Mouse (Mus musculus) midbrain, postnatal 0 days (tissue): Measurements from ENCODE around the gene Dnajc16. TPM values are rescaled to one million over a fixed set of nuclear protein-coding genes. Genes with fewer than 3 reads are reported as not detected.

Source experiments
- ATAC-seq: fragments of 200-750 bp; cut with Nextera tagmentation; 2 replicates; pipeline ENCODE4 v1.8.0; 2017; ENCODE audit warnings: moderate number of reproducible peaks, mild to moderate bottlenecking, moderate TSS enrichment, moderate library complexity; ENCODE audit not compliant: low FRiP score
- DNase-seq: peaks from one replicate; pipeline ENCODE4 v3.0.0-alpha.2; 2015; ENCODE audit warnings: low spot score
- H3K27ac ChIP-seq: fragments of 300-500 bp; sonication (generic); 2 replicates; pipeline ENCODE4 v1.5.1; 2014; ENCODE audit warnings: low read depth, mild to moderate bottlenecking, low read length, mixed read lengths
- H3K27me3 ChIP-seq: fragments of 300-500 bp; sonication (generic); 2 replicates; pipeline ENCODE4 v1.6.1; 2014; ENCODE audit warnings: low read length, control low read depth, mixed read lengths; ENCODE audit not compliant: insufficient read depth
- H3K36me3 ChIP-seq: fragments of 300-500 bp; sonication (generic); 2 replicates; pipeline ENCODE4 v1.6.1; 2014; ENCODE audit warnings: low read length, control low read depth, mixed read lengths; ENCODE audit not compliant: insufficient read depth
- H3K4me1 ChIP-seq: fragments of 300-500 bp; sonication (generic); 2 replicates; pipeline ENCODE4 v1.6.1; 2014; ENCODE audit warnings: mild to moderate bottlenecking, control low read depth, antibody characterized with exemption, low read length, mixed read lengths; ENCODE audit not compliant: insufficient read depth
- H3K4me2 ChIP-seq: fragments of 300-500 bp; sonication (generic); 2 replicates; pipeline ENCODE4 v1.6.1; 2014; ENCODE audit warnings: low read depth, mild to moderate bottlenecking, low read length, mixed read lengths; ENCODE audit not compliant: poor library complexity, severe bottlenecking
- H3K4me3 ChIP-seq: fragments of 300-500 bp; sonication (generic); 2 replicates; pipeline ENCODE4 v1.5.1; 2014; ENCODE audit warnings: low read depth, mild to moderate bottlenecking, low read length, moderate library complexity
- H3K9ac ChIP-seq: fragments of 300-500 bp; sonication (generic); replicated peaks from 2 replicates; pipeline ENCODE4 v1.6.1; 2014; ENCODE audit warnings: mild to moderate bottlenecking, low read length, moderate library complexity, mixed read lengths; ENCODE audit not compliant: poor library complexity, severe bottlenecking
- H3K9me3 ChIP-seq: fragments of 300-500 bp; sonication (generic); 2 replicates; pipeline ENCODE4 v1.6.1; 2016; ENCODE audit warnings: low read length, control low read depth
- CTCF ChIP-seq: IDR thresholded peaks from 2 replicates; pipeline ENCODE4 v1.5.1; 2016; ENCODE audit warnings: antibody characterized with exemption, mild to moderate bottlenecking
- WGBS: fragments of 180-500 bp; shearing (Covaris S2); extraction: QIAGEN DNeasy Blood & Tissue Kit; methylation state at CpG from one replicate; pipeline ENCODE4 v1.1.7; 2014; 5-methylcytosine and 5-hydroxymethylcytosine counted together
- polyA plus RNA-seq: library from polyadenylated mRNA; unstranded; fragments of >200 nt; fragmentation: Nextera tagmentation; extraction: Ambion mirVana; gene quantifications from 2 replicates; pipeline ENCODE4 v1.2.1, GENCODE M21; 2015
- total RNA-seq: library from RNA; depleted of rRNA; stranded (reverse); fragments of >200 nt; gene quantifications from 2 replicates; pipeline ENCODE4 v1.2.3, GENCODE M21; 2014

The Dnajc16 gene
- total and polyA plus RNA-seq, 2 experiments from 2014 or later: 7.2 to 18.2 TPM

DNA sequence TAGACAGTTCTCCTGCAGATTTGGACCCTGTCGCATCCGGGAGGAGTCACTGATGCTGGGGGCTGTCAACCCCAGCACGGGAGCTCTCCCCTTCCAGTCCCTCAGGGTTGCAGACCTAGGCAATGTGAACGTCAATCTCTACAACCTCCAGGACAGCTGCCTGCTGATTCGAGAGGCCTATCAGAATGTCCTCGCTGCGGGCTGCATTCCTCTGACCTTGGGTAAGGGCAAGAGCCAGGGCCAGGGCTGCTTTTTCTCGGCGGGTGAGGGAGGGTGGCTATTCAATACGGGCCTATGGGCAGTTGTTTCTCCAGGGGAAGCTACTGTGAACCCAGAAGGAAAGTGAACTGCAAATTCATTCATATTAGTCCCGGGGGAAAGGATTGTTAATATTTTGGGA, 41.2 kb downstream of the Dnajc16 start:
- DNase-seq (no peak), ATAC-seq (no peak)
- no peak overlapping the region for H3K27ac ChIP-seq
- H3K27me3 ChIP-seq: no peaks in the 10 kb centered on the region
- no peak overlapping the region for H3K9ac ChIP-seq
- TF ChIP-seq CTCF: no peak
- no peak overlapping the region for H3K4me2 ChIP-seq
- H3K9me3 ChIP-seq: no peaks in the 10 kb centered on the region
- H3K4me3 ChIP-seq: no peak overlapping the region
- no peaks in the 10 kb centered on the region for H3K36me3 ChIP-seq
- H3K4me1 ChIP-seq: no peaks in the 10 kb centered on the region
- WGBS: 50% methylated on average over 11 of the region's 11 CpGs

DNA sequence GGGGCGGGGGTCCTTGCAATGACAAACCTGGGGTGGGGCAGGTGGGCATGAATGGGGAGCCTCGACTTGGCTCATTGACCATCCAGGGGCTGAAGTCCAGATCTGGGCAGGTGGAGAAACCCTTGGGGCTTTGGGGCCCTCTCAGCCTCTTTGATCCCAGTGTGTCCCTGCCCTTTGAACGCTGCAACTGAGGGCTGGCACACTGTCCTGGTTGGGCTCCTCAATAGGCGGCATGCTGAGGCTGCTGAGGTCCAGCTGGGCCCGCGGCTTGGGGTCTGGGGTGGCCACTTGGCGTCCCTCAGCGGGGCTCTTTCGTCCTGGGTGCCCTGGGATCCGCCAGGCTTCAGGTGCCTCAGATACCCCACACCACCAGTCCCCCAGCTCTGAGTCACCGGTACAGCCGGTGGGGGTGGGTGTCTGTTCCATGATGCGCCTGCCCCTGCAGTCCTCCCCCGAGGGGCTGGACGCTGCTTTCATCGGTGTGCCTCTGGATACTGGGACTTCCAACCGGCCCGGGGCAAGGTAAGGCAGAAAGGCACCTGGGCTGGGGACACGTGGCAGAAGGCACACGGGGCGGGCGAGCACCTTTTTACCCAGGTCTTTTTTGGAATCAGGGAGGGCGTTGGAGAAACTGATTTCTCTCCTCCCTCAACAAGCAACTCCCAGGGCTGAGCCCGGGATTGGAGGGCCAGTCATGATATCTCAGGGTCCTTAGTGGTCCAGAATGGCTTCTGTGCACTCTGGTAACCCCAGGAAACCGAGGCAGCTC, 44.0 kb downstream of the Dnajc16 start, which contains the start of gene Agmat:
Gene Agmat, plus strand, starts transcription at position 95 of the 769 bp plus-strand sequence.
- ATAC-seq: no peak
- H3K27ac ChIP-seq: no peak within 1 kb of the TSS
- WGBS: 32% methylated on average over 25 of the region's 25 CpGs
- TF ChIP-seq CTCF: no peak
- H3K27me3 ChIP-seq: no peaks in the 10 kb centered on the region
- H3K9me3 ChIP-seq: no peaks in the 10 kb centered on the region
- H3K36me3 ChIP-seq: no peaks in the 10 kb centered on the region
- H3K4me1 ChIP-seq: no peaks in the 10 kb centered on the region
- no peak within 1 kb of the TSS for H3K4me3 ChIP-seq
- no peak for DNase-seq
- no peak within 1 kb of the TSS for H3K9ac ChIP-seq
- no peak within 1 kb of the TSS for H3K4me2 ChIP-seq

DNA sequence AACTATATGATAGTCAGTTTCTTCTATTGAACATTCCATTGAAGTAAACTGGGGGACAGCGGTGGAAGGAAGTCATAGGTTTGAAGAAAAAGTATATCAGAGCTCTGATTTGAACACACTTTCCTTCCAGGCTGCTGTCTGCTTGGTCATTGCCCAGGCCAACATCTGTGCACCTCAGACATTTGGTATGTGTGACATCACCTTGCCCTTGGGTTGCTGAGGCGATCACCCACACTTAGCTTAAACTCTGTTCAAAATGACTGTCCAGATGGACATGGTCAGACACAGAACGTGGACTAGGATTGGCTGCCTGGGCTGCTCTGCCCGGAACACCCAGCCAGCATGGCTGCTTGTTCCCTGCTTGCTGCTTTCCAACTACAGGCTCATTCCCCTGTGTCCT, 48.4 kb downstream of the Dnajc16 start:
- no peak for TF ChIP-seq CTCF
- H3K4me3 ChIP-seq: no peak overlapping the region
- H3K36me3 ChIP-seq: no peaks in the 10 kb centered on the region
- H3K27me3 ChIP-seq: no peaks in the 10 kb centered on the region
- WGBS: 88% methylated on average over 4 of the region's 4 CpGs
- no peak overlapping the region for H3K9ac ChIP-seq
- ATAC-seq (no peak), DNase-seq (no peak)
- H3K9me3 ChIP-seq: no peaks in the 10 kb centered on the region
- H3K4me2 ChIP-seq: no peak overlapping the region
- H3K27ac ChIP-seq: no peak overlapping the region
- no peaks in the 10 kb centered on the region for H3K4me1 ChIP-seq

DNA sequence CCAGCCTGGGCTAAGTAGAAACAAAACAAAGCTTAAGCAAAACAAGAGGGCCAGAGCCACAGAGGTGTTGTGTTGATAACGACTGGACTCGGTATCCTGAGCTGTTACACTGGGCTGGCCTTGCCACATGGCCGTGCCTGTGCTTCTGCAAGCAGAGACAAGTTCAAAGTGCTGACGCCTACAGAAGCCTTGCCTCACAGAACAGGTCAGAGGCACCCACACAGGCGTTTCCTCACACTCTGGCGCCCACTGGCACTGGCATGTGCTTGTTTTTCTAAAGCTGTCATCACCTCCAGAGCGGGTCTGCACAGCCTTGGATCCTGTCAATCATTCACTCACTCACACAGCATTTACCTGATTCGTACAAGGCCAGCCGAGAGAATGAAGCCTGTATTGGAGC, 48.9 kb downstream of the Dnajc16 start:
- no peak for TF ChIP-seq CTCF
- no peak for ATAC-seq
- Histone ChIP-seq H3K27ac (no peak overlapping the region), H3K4me2 (no peak overlapping the region), H3K9me3 (no peaks in the 10 kb centered on the region), H3K4me1 (no peaks in the 10 kb centered on the region), H3K9ac (no peak overlapping the region), H3K4me3 (no peak overlapping the region), H3K36me3 (no peaks in the 10 kb centered on the region), H3K27me3 (no peaks in the 10 kb centered on the region)
- 73% methylated on average over 9 of the region's 9 CpGs for WGBS
- no peak for DNase-seq

DNA sequence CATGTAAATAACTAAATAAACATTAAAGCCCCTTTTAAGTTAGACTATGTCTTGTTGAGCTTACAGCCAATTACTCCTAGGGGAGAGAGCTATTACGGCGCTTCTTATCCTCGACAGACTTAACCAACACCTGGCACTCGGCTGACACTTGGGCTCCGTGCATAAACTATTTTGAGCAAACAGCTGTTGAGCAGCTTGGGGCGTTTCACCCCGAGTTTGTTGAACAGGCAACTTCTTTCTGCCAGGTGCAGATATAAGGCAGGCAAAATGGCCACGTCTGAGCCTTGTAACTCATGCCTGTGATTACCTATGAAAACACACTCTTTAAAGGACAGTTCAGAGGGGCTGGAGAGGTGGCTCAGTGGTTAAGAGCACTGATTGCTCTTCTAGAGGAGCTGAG, 52.7 kb downstream of the Dnajc16 start:
- no peak overlapping the region for H3K4me2 ChIP-seq
- no peak for ATAC-seq
- H3K4me1 ChIP-seq: no peaks in the 10 kb centered on the region

DNA sequence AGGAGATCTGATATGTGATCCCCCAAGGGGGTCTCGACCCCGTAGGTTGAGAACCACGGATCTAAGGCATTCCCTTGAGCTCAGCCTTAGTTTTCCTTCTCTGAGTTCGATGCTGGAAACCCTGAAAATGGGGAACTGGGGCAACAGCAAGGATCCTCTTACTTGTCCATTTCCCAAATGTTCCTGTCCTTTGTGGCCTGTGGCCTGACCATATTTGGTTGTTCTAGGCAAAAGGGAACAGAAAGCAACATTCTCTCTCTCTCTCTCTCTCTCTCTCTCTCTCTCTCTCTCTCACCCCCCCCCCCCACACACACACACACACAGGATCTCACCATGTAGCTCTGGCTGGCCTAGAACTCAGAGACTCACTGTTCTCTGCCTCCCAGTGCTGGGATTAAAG, 53.9 kb downstream of the Dnajc16 start:
- ATAC-seq (no peak), DNase-seq (no peak)
- H3K36me3 ChIP-seq: no peaks in the 10 kb centered on the region
- no peaks in the 10 kb centered on the region for H3K9me3 ChIP-seq
- 76% methylated on average over 4 of the region's 4 CpGs for WGBS
- no peak for TF ChIP-seq CTCF
- H3K27me3 ChIP-seq: no peaks in the 10 kb centered on the region
- no peak overlapping the region for H3K4me2 ChIP-seq
- H3K4me1 ChIP-seq: no peaks in the 10 kb centered on the region
- H3K9ac ChIP-seq: no peak overlapping the region
- no peak overlapping the region for H3K27ac ChIP-seq
- no peak overlapping the region for H3K4me3 ChIP-seq

More for the DNA sequence above, 52.7 kb downstream of the Dnajc16 start:
- DNase-seq: no peak
- H3K9ac ChIP-seq: no peak overlapping the region
- H3K36me3 ChIP-seq: no peaks in the 10 kb centered on the region
- H3K9me3 ChIP-seq: no peaks in the 10 kb centered on the region
- H3K27ac ChIP-seq: no peak overlapping the region
- H3K4me3 ChIP-seq: no peak overlapping the region
- no peaks in the 10 kb centered on the region for H3K27me3 ChIP-seq
- TF ChIP-seq CTCF: no peak
- 78% methylated on average over 8 of the region's 8 CpGs for WGBS
